Mouse (Mus musculus) intestine, embryonic 14.5 days (tissue): Measurements from ENCODE around the gene Olfr726. TPM values are rescaled to one million over a fixed set of nuclear protein-coding genes. Genes with fewer than 3 reads are reported as not detected.
A peak's percentile ranks its signal among the peaks of the same experiment; 100 is the strongest.

ENCODE experiments used
- ATAC-seq: fragments of 200-750 bp; cut with Nextera tagmentation; replicated peaks from 2 replicates; pipeline ENCODE4 v1.8.0; 2017; ENCODE audit warnings: low read depth, moderate number of reproducible peaks, moderate TSS enrichment, moderate library complexity; ENCODE audit not compliant: low FRiP score, low TSS enrichment
- DNase-seq: peaks from one replicate; pipeline ENCODE4 v3.0.0-alpha.2; 2018; ENCODE audit warnings: low spot score
- H3K27ac ChIP-seq: fragments of 300-500 bp; sonication (generic); 2 replicates; pipeline ENCODE4 v1.5.1; 2014; ENCODE audit warnings: low read depth, mild to moderate bottlenecking, control low read depth
- H3K27me3 ChIP-seq: fragments of 300-500 bp; sonication (generic); replicated peaks from 2 replicates; pipeline ENCODE4 v1.6.1; 2014; ENCODE audit warnings: low read length, control low read depth; ENCODE audit not compliant: control insufficient read depth, insufficient read depth
- H3K36me3 ChIP-seq: fragments of 300-500 bp; sonication (generic); 2 replicates; pipeline ENCODE4 v1.6.1; 2014; ENCODE audit warnings: low read length, control low read depth; ENCODE audit not compliant: control insufficient read depth, insufficient read depth
- H3K4me1 ChIP-seq: fragments of 300-500 bp; sonication (generic); replicated peaks from 2 replicates; pipeline ENCODE4 v1.6.1; 2014; ENCODE audit warnings: low read length, control low read depth, mixed read lengths; ENCODE audit not compliant: control insufficient read depth, insufficient read depth
- H3K4me2 ChIP-seq: fragments of 300-500 bp; sonication (generic); 2 replicates; pipeline ENCODE4 v1.6.1; 2014; ENCODE audit warnings: low read length
- H3K4me3 ChIP-seq: fragments of 300-500 bp; sonication (generic); 2 replicates; pipeline ENCODE4 v1.5.1; 2014; ENCODE audit warnings: low read depth, low read length, control low read depth, mixed read lengths
- H3K9ac ChIP-seq: fragments of 300-500 bp; sonication (generic); 2 replicates; pipeline ENCODE4 v1.6.1; 2014; ENCODE audit warnings: mild to moderate bottlenecking, low read length
- H3K9me3 ChIP-seq: fragments of 300-500 bp; sonication (generic); 2 replicates; pipeline ENCODE4 v1.6.1; 2016; ENCODE audit warnings: low read length, control low read depth; ENCODE audit not compliant: control insufficient read depth
- WGBS: fragments of 180-500 bp; shearing (Covaris S2); extraction: QIAGEN DNeasy Blood & Tissue Kit; methylation state at CpG from one replicate; pipeline ENCODE4 v1.1.7; 2014; 5-methylcytosine and 5-hydroxymethylcytosine counted together
- polyA plus RNA-seq: library from polyadenylated mRNA; unstranded; fragments of >200 nt; fragmentation: Nextera tagmentation; extraction: Ambion mirVana; gene quantifications from 2 replicates; pipeline ENCODE4 v1.2.1, GENCODE M21; 2014

The Olfr726 gene
- polyA plus RNA-seq = not detected in 2 replicates

DNA sequence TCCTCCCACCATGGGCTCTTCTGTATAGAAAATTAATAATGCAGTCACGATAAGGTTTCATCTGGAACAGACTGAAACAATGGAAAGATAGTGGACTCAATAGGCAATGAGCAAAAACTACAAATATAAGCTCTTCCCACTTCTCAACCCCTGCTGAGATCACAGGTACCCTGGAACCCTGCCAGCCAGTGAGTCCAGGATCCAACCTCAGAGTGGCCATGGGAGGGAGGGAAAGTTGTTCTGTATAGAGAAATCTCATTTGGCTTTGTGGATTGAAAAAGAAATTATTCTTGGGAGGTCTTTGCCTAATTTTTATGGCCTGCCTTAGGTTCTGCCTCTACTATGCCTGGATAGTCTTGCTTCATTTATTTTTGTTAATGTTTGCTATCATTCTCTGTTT lies at the start of gene Olfr726:
TSS of gene Olfr726 (minus strand) at position 101 of the 400 bp plus-strand sequence.
- Histone ChIP-seq H3K4me3 (no peak within 1 kb of the TSS), H3K27ac (no peak within 1 kb of the TSS), H3K36me3 (no peaks in the 10 kb centered on the region), H3K4me1 (no peaks in the 10 kb centered on the region), H3K4me2 (no peak within 1 kb of the TSS), H3K9me3 (no peaks in the 10 kb centered on the region), H3K9ac (no peak within 1 kb of the TSS), H3K27me3 (no peaks in the 10 kb centered on the region)
- no peak for DNase-seq
- 88% methylated on average over 1 of the region's 1 CpGs for whole genome bisulfite sequencing
- ATAC-seq = no peak

DNA sequence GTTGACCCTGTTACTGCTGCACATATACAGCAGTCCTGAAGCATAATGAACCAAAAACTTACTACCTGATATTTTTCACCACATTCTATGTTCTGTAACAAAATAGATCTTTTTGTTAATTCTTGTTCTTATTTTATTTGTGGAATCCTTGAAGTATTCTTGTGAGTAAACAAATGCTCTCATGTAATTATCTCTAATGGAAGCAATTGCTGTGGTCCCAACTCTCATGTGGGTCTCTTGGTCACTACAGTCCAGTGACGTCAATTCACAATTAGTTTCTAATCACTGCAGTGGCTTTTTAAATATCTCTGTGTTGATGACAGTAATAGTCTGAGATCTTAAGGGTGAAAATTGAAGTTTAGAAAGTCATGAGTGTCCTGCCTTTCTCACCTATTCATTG lies 32.1 kb upstream of the Olfr726 start, which contains the start of gene Olfr727:
TSS of gene Olfr727 (plus strand) at position 301 of the 400 bp plus-strand sequence.
- H3K4me3 ChIP-seq = no peak within 1 kb of the TSS
- no peaks in the 10 kb centered on the region for H3K9me3 ChIP-seq
- no peak within 1 kb of the TSS for H3K4me2 ChIP-seq
- DNase-seq (no peak), ATAC-seq (no peak)
- no peaks in the 10 kb centered on the region for H3K4me1 ChIP-seq
- H3K27me3 ChIP-seq = no peaks in the 10 kb centered on the region
- H3K9ac ChIP-seq = no peak within 1 kb of the TSS
- no peaks in the 10 kb centered on the region for H3K36me3 ChIP-seq
- 85% methylated on average over 1 of the region's 1 CpGs for WGBS
- H3K27ac ChIP-seq = no peak within 1 kb of the TSS

DNA sequence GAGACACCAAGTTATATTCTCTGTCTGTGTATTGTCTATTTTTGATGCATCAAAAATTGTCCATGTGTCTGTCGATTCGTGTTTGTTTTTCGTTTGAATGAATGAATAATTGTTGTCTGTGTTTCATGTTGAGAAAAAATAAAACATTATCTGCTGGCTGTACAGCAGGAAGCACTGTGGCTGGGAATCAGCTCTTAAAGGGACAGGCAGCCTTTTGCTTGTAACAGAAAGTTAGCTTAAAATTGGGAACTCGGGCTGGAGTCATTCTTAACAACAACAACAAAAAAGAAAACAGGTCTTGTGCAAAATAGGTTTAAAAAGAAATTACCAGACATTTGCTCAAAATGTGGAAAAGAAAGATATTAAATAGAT lies 28.0 kb downstream of the Olfr726 start:
- H3K27ac ChIP-seq = peak overlapping the region; percentile 83
- H3K4me2 ChIP-seq = peak overlapping the region; percentile 75
- H3K9ac ChIP-seq = peak overlapping the region; percentile 53
- no peaks in the 10 kb centered on the region for H3K4me1 ChIP-seq
- no peaks in the 10 kb centered on the region for H3K9me3 ChIP-seq
- H3K4me3 ChIP-seq = peak overlapping the region; percentile 50
- ATAC-seq (peak; percentile 30; the same call in 1 of the 2 replicates), DNase-seq (no peak)
- no peaks in the 10 kb centered on the region for H3K36me3 ChIP-seq
- 0% methylated on average over 4 of the region's 4 CpGs for WGBS
- no peaks in the 10 kb centered on the region for H3K27me3 ChIP-seq

DNA sequence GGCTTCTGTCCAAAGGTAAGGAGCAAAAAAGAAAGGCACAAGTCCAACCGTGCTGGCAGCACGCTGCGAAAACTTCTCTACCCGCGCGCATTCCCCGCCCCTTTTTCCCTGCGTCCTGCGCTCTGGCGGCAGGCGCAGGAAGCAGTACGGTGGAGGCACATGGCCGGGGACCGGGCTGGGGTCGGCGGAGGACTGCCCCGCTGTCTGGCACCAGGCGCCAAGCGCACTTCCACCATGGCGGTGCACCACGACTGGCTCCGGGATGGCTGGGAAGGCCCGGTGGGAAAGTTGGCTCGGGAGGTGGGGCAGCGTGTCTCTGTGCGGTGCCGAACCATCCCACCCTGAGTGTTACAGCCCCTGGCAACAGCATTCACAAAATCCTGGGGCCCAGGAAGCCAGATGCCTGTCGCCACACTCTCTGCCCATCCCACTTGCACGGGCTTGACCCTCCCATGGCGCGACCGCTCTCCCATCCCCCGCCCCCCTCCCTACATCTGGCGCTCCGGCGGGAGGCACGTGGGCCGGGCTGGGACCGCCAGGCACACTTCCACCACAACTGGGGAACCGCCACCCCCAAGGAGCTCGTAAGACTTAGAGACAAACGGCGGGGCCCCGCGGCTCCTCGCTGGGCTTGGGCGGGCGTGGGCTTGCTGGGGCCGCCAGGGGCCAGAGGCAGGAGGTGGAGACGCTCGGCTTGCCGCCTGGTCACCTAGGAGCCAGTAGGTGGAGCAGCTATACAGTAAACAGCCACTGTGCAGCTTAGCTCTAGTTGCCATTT lies 28.6 kb downstream of the Olfr726 start:
- H3K9me3 ChIP-seq = no peaks in the 10 kb centered on the region
- ATAC-seq (peak; percentile 96), DNase-seq (peak; percentile 90)
- 3% methylated on average over 50 of the region's 52 CpGs for WGBS
- H3K4me2 ChIP-seq = peak overlapping the region; percentile 75
- H3K4me1 ChIP-seq = no peaks in the 10 kb centered on the region
- H3K4me3 ChIP-seq = peak overlapping the region; percentile 50
- H3K36me3 ChIP-seq = no peaks in the 10 kb centered on the region
- peak overlapping the region; percentile 83 for H3K27ac ChIP-seq
- peak overlapping the region; percentile 53 for H3K9ac ChIP-seq
- no peaks in the 10 kb centered on the region for H3K27me3 ChIP-seq

- Histone ChIP-seq H3K9ac (peak overlapping the region; percentile 53), H3K27me3 (no peaks in the 10 kb centered on the region), H3K4me2 (peak overlapping the region; percentile 75), H3K27ac (peak overlapping the region; percentile 83), H3K9me3 (no peaks in the 10 kb centered on the region), H3K4me3 (peak overlapping the region; percentile 50), H3K4me1 (no peaks in the 10 kb centered on the region), H3K36me3 (no peaks in the 10 kb centered on the region)
- DNase-seq = no peak
- ATAC-seq = peak; percentile 49
- 1% methylated on average over 13 of the region's 13 CpGs for WGBS
These were observed 29.2 kb downstream of the Olfr726 start for GRCm38 (mm10) chr14:50061590-50061954.

DNA sequence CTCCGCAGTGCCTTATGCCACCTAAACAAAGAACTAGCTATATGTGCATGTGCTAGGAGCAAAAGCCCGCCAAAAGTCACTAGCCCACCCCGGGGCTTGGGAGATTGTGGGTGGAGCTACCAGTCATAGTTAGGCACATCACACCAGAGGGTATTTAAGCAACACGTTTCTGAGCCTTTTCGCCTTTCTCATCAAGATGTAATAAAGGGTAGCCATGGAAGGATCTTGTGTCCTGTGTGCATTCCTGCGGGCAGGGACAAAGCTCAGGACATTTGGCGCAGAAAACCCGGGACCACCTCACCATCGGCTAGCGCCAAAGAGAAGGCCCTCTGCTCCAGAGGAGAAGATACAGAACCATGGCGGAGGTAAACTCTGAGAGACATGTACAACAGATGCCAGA lies 29.6 kb downstream of the Olfr726 start:
- 15% methylated on average over 11 of the region's 11 CpGs for WGBS
- Histone ChIP-seq H3K9ac (peak overlapping the region; percentile 53), H3K4me2 (peak overlapping the region; percentile 75)

DNA sequence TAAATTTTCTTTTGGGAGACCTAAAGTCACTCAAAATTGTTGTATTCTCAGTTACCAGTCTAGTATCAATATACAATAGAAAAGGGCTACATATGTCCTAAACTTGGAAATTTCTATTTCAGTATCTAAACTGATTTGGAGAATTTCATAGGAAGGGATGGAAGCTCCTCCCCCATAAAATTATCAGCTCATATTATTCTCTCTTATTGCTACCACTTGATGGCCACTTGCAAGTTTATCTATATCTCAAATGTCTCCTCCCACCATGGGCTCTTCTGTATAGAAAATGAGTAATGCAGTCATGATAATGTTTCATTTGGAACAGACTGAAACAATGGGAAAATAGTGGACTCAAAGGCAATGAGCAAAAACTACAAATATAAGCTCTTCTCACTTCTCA lies 50.5 kb downstream of the Olfr726 start, which contains the start of gene Olfr725:
TSS of gene Olfr725 (minus strand) at position 101 of the 400 bp plus-strand sequence.
- DNase-seq (no peak), ATAC-seq (no peak)
- H3K9me3 ChIP-seq = no peaks in the 10 kb centered on the region
- no peaks in the 10 kb centered on the region for H3K36me3 ChIP-seq
- no peak within 1 kb of the TSS for H3K9ac ChIP-seq
- H3K4me2 ChIP-seq = no peak within 1 kb of the TSS
- no peak within 1 kb of the TSS for H3K27ac ChIP-seq
- no peak within 1 kb of the TSS for H3K4me3 ChIP-seq
- no peaks in the 10 kb centered on the region for H3K4me1 ChIP-seq
- H3K27me3 ChIP-seq = no peaks in the 10 kb centered on the region

More for the DNA sequence above, 29.6 kb downstream of the Olfr726 start:
- no peak for DNase-seq
- no peaks in the 10 kb centered on the region for H3K36me3 ChIP-seq
- no peaks in the 10 kb centered on the region for H3K4me1 ChIP-seq
- peak overlapping the region; percentile 83; the same call in 1 of the 2 replicates for H3K27ac ChIP-seq
- peak overlapping the region; percentile 50 for H3K4me3 ChIP-seq
- H3K27me3 ChIP-seq = no peaks in the 10 kb centered on the region
- no peak for ATAC-seq
- H3K9me3 ChIP-seq = no peaks in the 10 kb centered on the region
